ENCODE assay signal across 8 mouse cellular contexts in genomic region chr5:101664423-101664921, GRCm38 (mm10). TPM values are rescaled to one million over a fixed set of nuclear protein-coding genes. Genes with fewer than 3 reads are reported as not detected.
DNase-seq lines count a peak whose midpoint lies in the region; ATAC-seq and TF ChIP-seq lines count a peak whose summit lies in the region.

No protein-coding gene starts in this region.

- peak overlapping the region; percentile 11; the same call in 1 of the 2 replicates for H3K4me3 ChIP-seq in liver, adult 2 months (ENCODE audit: insufficient read depth, low read depth, low read length)
- peak overlapping the region; percentile 37 for H3K4me3 ChIP-seq in embryonic facial prominence, embryonic 11.5 days (ENCODE audit: low read depth, low read length)
- peak overlapping the region; percentile 42 for H3K4me3 ChIP-seq in hindbrain, embryonic 14.5 days (replicated peaks; ENCODE audit: low read length)
- peak overlapping the region; percentile 35 for H3K4me3 ChIP-seq in midbrain, embryonic 14.5 days (replicated peaks; ENCODE audit: low read depth, low read length)

- no peak overlapping the region for H3K27ac ChIP-seq in liver, adult 2 months (replicated peaks; ENCODE audit: insufficient read depth, low read depth, low read length)
- H3K27ac ChIP-seq in embryonic facial prominence, embryonic 11.5 days (replicated peaks; ENCODE audit: low read depth, low read length), result no peak overlapping the region
- peak overlapping the region; percentile 72 for H3K27ac ChIP-seq in hindbrain, embryonic 14.5 days
- 0 out of 2 replicates have a peak overlapping the region, but pooled peaks have one; percentile 45 for H3K27ac ChIP-seq in midbrain, embryonic 14.5 days (replicated peaks; ENCODE audit: low read depth, low read length)

- TF ChIP-seq CTCF in liver, adult 2 months (IDR thresholded peaks at IDR 0.05; ENCODE audit: low read depth, low read length), result no peak

- peaks cover 51% of the 10 kb centered on the region for H3K27me3 ChIP-seq in liver, adult 2 months (ENCODE audit: control insufficient read depth, insufficient read depth, low read length)
- peaks cover 58% of the 10 kb centered on the region for H3K27me3 ChIP-seq in embryonic facial prominence, embryonic 11.5 days (ENCODE audit: control insufficient read depth, insufficient read depth, low read length)
- H3K27me3 ChIP-seq in hindbrain, embryonic 14.5 days (ENCODE audit: control insufficient read depth, insufficient read depth, low read length), result peaks cover 94% of the 10 kb centered on the region
- H3K27me3 ChIP-seq in midbrain, embryonic 14.5 days (ENCODE audit: control insufficient read depth, insufficient read depth, low read length), result peaks cover 85% of the 10 kb centered on the region

- no peak for ATAC-seq in embryonic facial prominence, embryonic 11.5 days (replicated peaks; ENCODE audit: insufficient number of reproducible peaks, low FRiP score, low TSS enrichment, low read depth)
- ATAC-seq in hindbrain, embryonic 14.5 days (ENCODE audit: low FRiP score), result 0 out of 2 replicates have a peak, but pooled peaks have one; percentile 5
- no peak for ATAC-seq in midbrain, embryonic 14.5 days (ENCODE audit: low FRiP score, low TSS enrichment)

- DNase-seq in liver, adult 2 months (ENCODE audit: extremely low read depth, low read depth, low spot score), result no peak
- DNase-seq in liver, result no peak
- DNase-seq in embryonic facial prominence, embryonic 11.5 days (ENCODE audit: low spot score), result no peak
- DNase-seq in hindbrain, embryonic 14.5 days (ENCODE audit: low spot score), result no peak
- DNase-seq in midbrain, embryonic 14.5 days, result peak; percentile 65
- no peak for DNase-seq in left cerebral cortex, adult 11 months (ENCODE audit: low spot score)
- DNase-seq in urinary bladder, adult 18-20 months (ENCODE audit: low spot score in 2 of 2), result no peak
- no peak for DNase-seq in adipocyte (ENCODE audit: low spot score)

- H3K9ac ChIP-seq in liver, adult 2 months (ENCODE audit: low read depth, low read length), result no peak overlapping the region
- peak overlapping the region; percentile 9; the same call in 1 of the 2 replicates for H3K9ac ChIP-seq in embryonic facial prominence, embryonic 11.5 days (replicated peaks; ENCODE audit: low read length)
- peak overlapping the region; percentile 65 for H3K9ac ChIP-seq in hindbrain, embryonic 14.5 days
- peak overlapping the region; percentile 48 for H3K9ac ChIP-seq in midbrain, embryonic 14.5 days (replicated peaks; ENCODE audit: low read length)

- peak overlapping the region; percentile 70 for H3K4me2 ChIP-seq in embryonic facial prominence, embryonic 11.5 days (ENCODE audit: low read depth, low read length)
- peak overlapping the region; percentile 45 for H3K4me2 ChIP-seq in hindbrain, embryonic 14.5 days (replicated peaks)
- H3K4me2 ChIP-seq in midbrain, embryonic 14.5 days (ENCODE audit: low read length), result peak overlapping the region; percentile 53

- H3K79me2 ChIP-seq in liver, adult 2 months (ENCODE audit: control insufficient read depth, insufficient read depth, low read length), result no peaks in the 10 kb centered on the region

- no peaks in the 10 kb centered on the region for H3K36me3 ChIP-seq in liver, adult 2 months (ENCODE audit: control insufficient read depth, insufficient read depth, low read length)
- H3K36me3 ChIP-seq in embryonic facial prominence, embryonic 11.5 days (replicated peaks; ENCODE audit: control insufficient read depth, insufficient read depth, low read depth, low read length), result no peaks in the 10 kb centered on the region
- no peaks in the 10 kb centered on the region for H3K36me3 ChIP-seq in hindbrain, embryonic 14.5 days (replicated peaks; ENCODE audit: control insufficient read depth, insufficient read depth)
- no peaks in the 10 kb centered on the region for H3K36me3 ChIP-seq in midbrain, embryonic 14.5 days (ENCODE audit: control insufficient read depth, insufficient read depth, low read length)

- WGBS in liver, adult 2 months, result 2% methylated on average over 64 of the region's 64 CpGs
- 0% methylated on average over 60 of the region's 64 CpGs for WGBS in embryonic facial prominence, embryonic 11.5 days
- WGBS in hindbrain, embryonic 14.5 days, result under 1% methylated on average over 62 of the region's 64 CpGs
- under 1% methylated on average over 64 of the region's 64 CpGs for WGBS in midbrain, embryonic 14.5 days

- H3K9me3 ChIP-seq in embryonic facial prominence, embryonic 11.5 days (replicated peaks; ENCODE audit: control insufficient read depth, low read length), result no peaks in the 10 kb centered on the region
- no peaks in the 10 kb centered on the region for H3K9me3 ChIP-seq in hindbrain, embryonic 14.5 days (ENCODE audit: control insufficient read depth, low read length)
- H3K9me3 ChIP-seq in midbrain, embryonic 14.5 days (ENCODE audit: control insufficient read depth, low read length), result no peaks in the 10 kb centered on the region

- TF ChIP-seq POLR2A in liver, adult 2 months (IDR thresholded peaks at IDR 0.05; ENCODE audit: extremely low read depth, insufficient read depth, low read length), result no peak

- peaks cover 9% of the 10 kb centered on the region; the same call in 1 of the 2 replicates for H3K4me1 ChIP-seq in liver, adult 2 months (ENCODE audit: control insufficient read depth, insufficient read depth, low read length)
- peaks cover 4% of the 10 kb centered on the region for H3K4me1 ChIP-seq in embryonic facial prominence, embryonic 11.5 days (ENCODE audit: control insufficient read depth, insufficient read depth, low read length)
- no peaks in the 10 kb centered on the region; the same call in 1 of the 2 replicates for H3K4me1 ChIP-seq in hindbrain, embryonic 14.5 days (replicated peaks; ENCODE audit: control insufficient read depth, insufficient read depth, low read length)
- peaks cover 14% of the 10 kb centered on the region; the same call in 1 of the 2 replicates for H3K4me1 ChIP-seq in midbrain, embryonic 14.5 days (ENCODE audit: control insufficient read depth, insufficient read depth, low read length)

RNA-seq across cellular contexts. Expression of gene Nkx6-1, which starts 0.3 kb away (rescaled TPM):
- not detected in 2 replicates for total RNA-seq in liver, adult 2 months (2014; rRNA removed)
- not detected in 2 replicates for polyA plus RNA-seq in liver, adult 2 months (2012; rRNA removed)
- polyA plus RNA-seq in embryonic facial prominence, embryonic 11.5 days (2014; fragmentation: Nextera tagmentation; extraction: Ambion mirVana), result 0.93 and 1.3 TPM in 2 replicates
- 8.0 and 8.9 TPM in 2 replicates for polyA plus RNA-seq in hindbrain, embryonic 14.5 days (2014; fragmentation: Nextera tagmentation; extraction: Ambion mirVana)
- polyA plus RNA-seq in midbrain, embryonic 14.5 days (2014; fragmentation: Nextera tagmentation; extraction: Ambion mirVana), result 2.8 and 3.1 TPM in 2 replicates

Comparison
In these comparisons a context has a peak if more than half of its experiments do, and no peak if none do; other contexts are left out.
1. H3K27ac ChIP-seq: peak in hindbrain, embryonic 14.5 days (single experiment) and midbrain, embryonic 14.5 days (single experiment); none in liver, adult 2 months (single experiment) and embryonic facial prominence, embryonic 11.5 days (single experiment).
2. Peak in every context shown above with its lines, with median percentiles within 50 percentile points of each other: H3K4me3 ChIP-seq and H3K4me2 ChIP-seq.